Mouse (Mus musculus) liver, embryonic 14.5 days (tissue): ENCODE results near the gene Gm3435. TPM values are rescaled to one million over a fixed set of nuclear protein-coding genes. Genes with fewer than 3 reads are reported as not detected.
"Not testable (repeated sequence)": the region's sequence is repeated elsewhere in the genome, so short reads cannot be mapped to it uniquely, and the experiment has no call there.

Experiments used
- ATAC-seq: fragments of 200-750 bp; cut with Nextera tagmentation; 2 replicates; pipeline ENCODE4 v1.8.0; 2017; ENCODE audit warnings: moderate number of reproducible peaks, mild to moderate bottlenecking, moderate library complexity; ENCODE audit not compliant: insufficient read depth
- DNase-seq, 3 experiments: peaks; one replicate each; pipeline ENCODE4 v3.0.0-alpha.2; 2012 to 2013; ENCODE audit warnings: low read depth in 3 of 3, low spot score in 3 of 3
- H3K27ac ChIP-seq: fragments of 300-500 bp; sonication (generic); 2 replicates; pipeline ENCODE4 v1.5.1; 2014; ENCODE audit warnings: moderate library complexity, mild to moderate bottlenecking, control low read depth, inconsistent platforms
- H3K27me3 ChIP-seq: fragments of 300-500 bp; sonication (generic); 2 replicates; pipeline ENCODE4 v1.6.1; 2014; ENCODE audit warnings: mild to moderate bottlenecking, low read length, moderate library complexity; ENCODE audit not compliant: control insufficient read depth, insufficient read depth
- H3K36me3 ChIP-seq: fragments of 300-500 bp; sonication (generic); replicated peaks from 2 replicates; pipeline ENCODE4 v1.6.1; 2014; ENCODE audit warnings: low read depth; ENCODE audit not compliant: control insufficient read depth, insufficient read depth
- H3K4me1 ChIP-seq, 2 experiments: fragments of 200-500 bp in 1 of 2; fragments of 300-500 bp in 1 of 2; sonication (generic) in 1 of 2; replicated peaks; 2 replicates each; pipeline ENCODE4 v1.6.1; 2012 to 2014; ENCODE audit warnings: antibody characterized with exemption in 1 of 2, inconsistent platforms in 1 of 2, low read length in 1 of 2; ENCODE audit not compliant: control insufficient read depth in 2 of 2, insufficient read depth in 2 of 2
- H3K4me2 ChIP-seq: fragments of 300-500 bp; sonication (generic); 2 replicates; pipeline ENCODE4 v1.6.1; 2014; ENCODE audit warnings: low read depth, mild to moderate bottlenecking, control low read depth, moderate library complexity
- H3K4me3 ChIP-seq, 2 experiments: fragments of 200-500 bp in 1 of 2; fragments of 300-500 bp in 1 of 2; sonication (generic) in 1 of 2; 2 replicates each; pipeline ENCODE4 v1.5.1; 2012 to 2014; ENCODE audit warnings: low read depth in 2 of 2, low read length in 2 of 2, mild to moderate bottlenecking in 2 of 2, control low read depth in 1 of 2, inconsistent platforms in 1 of 2, moderate library complexity in 1 of 2; ENCODE audit not compliant: insufficient read depth in 1 of 2
- H3K9ac ChIP-seq: fragments of 300-500 bp; sonication (generic); replicated peaks from 2 replicates; pipeline ENCODE4 v1.6.1; 2014; ENCODE audit warnings: mild to moderate bottlenecking, control low read depth, moderate library complexity
- H3K9me3 ChIP-seq: fragments of 300-500 bp; sonication (generic); 2 replicates; pipeline ENCODE4 v1.6.1; 2016; ENCODE audit warnings: low read length, mixed read lengths; ENCODE audit not compliant: control insufficient read depth
- CTCF ChIP-seq: IDR thresholded peaks from 2 replicates; pipeline ENCODE4 v1.5.1; 2016; ENCODE audit warnings: antibody characterized with exemption, low read depth, control low read depth
- EP300 ChIP-seq: IDR thresholded peaks from 2 replicates; pipeline ENCODE4 v1.6.1; 2016; ENCODE audit warnings: antibody characterized with exemption, low read depth
- WGBS: fragments of 180-500 bp; shearing (Covaris S2); extraction: QIAGEN DNeasy Blood & Tissue Kit; methylation state at CpG from one replicate; pipeline ENCODE4 v1.1.7; 2014; ENCODE audit not compliant: insufficient replicate concordance; 5-methylcytosine and 5-hydroxymethylcytosine counted together
- polyA plus RNA-seq, 2 experiments: library from polyadenylated mRNA; depleted of rRNA in 1 of 2; stranded (reverse) in 1 of 2; unstranded in 1 of 2; fragments of >200 nt; fragmentation: Nextera tagmentation in 1 of 2; extraction: Ambion mirVana in 1 of 2; gene quantifications; 2 replicates each; pipeline versions ENCODE4 v1.2.1 to v1.2.3; 2012 to 2014

Gm3435 gene
- polyA plus RNA-seq (2012; rRNA removed): 1.0 and 2.7 TPM in 2 replicates
- polyA plus RNA-seq (2014; fragmentation: Nextera tagmentation; extraction: Ambion mirVana): 2.6 and 3.1 TPM in 2 replicates

- not testable (repeated sequence) for H3K9me3 ChIP-seq, H3K4me1 ChIP-seq, H3K4me3 ChIP-seq, DNase-seq, H3K27ac ChIP-seq, H3K36me3 ChIP-seq, H3K27me3 ChIP-seq, H3K9ac ChIP-seq, H3K4me2 ChIP-seq
- peak; percentile 96 for ATAC-seq
- WGBS: no CpG with 5 or more reads among the region's 60 CpGs
Measured at GRCm38 (mm10) chr17:15009706-15010413, at the start of gene Gm3435. Gm3435 (plus strand) TSS chr17:15010176.

- 2% methylated on average over 17 of the region's 23 CpGs for WGBS
- DNase-seq (no peak), ATAC-seq (peak; percentile 25)
- H3K4me3 ChIP-seq: peak overlapping the region; percentile 71 to 80
- no peaks in the 10 kb centered on the region for H3K27me3 ChIP-seq
- peak overlapping the region; percentile 71 for H3K27ac ChIP-seq
- no peaks in the 10 kb centered on the region for H3K9me3 ChIP-seq
- H3K9ac ChIP-seq: peak overlapping the region; percentile 98
- TF ChIP-seq CTCF (no peak), EP300 (no peak)
- peaks cover 23% of the 10 kb centered on the region for H3K36me3 ChIP-seq
- H3K4me1 ChIP-seq: peaks cover 10 to 11% of the 10 kb centered on the region in 2 experiments
- H3K4me2 ChIP-seq: peak overlapping the region; percentile 80
Measured at GRCm38 (mm10) chr17:14960520-14960919, 49.5 kb upstream of the Gm3435 start.

- not testable (repeated sequence) for DNase-seq
Measured at GRCm38 (mm10) chr17:14960951-14961556, 48.9 kb upstream of the Gm3435 start, which contains the start of gene Phf10. Phf10 (minus strand) TSS chr17:14961273.

GRCm38 (mm10) chr17:14961557-14962154 lies 48.3 kb upstream of the Gm3435 start:
- H3K27ac ChIP-seq, H3K9me3 ChIP-seq, DNase-seq, H3K27me3 ChIP-seq, H3K4me3 ChIP-seq, H3K4me2 ChIP-seq, H3K9ac ChIP-seq: not testable (repeated sequence)
- WGBS: no CpG with 5 or more reads among the region's 44 CpGs
- peak; percentile 64 for ATAC-seq
- Histone ChIP-seq H3K36me3 (peaks cover 17% of the 10 kb centered on the region), H3K4me1 (peaks cover 10 to 11% of the 10 kb centered on the region in 2 experiments)

More at GRCm38 (mm10) chr17:14960951-14961556, 48.9 kb upstream of the Gm3435 start, which contains the start of gene Phf10:
- H3K4me2 ChIP-seq: peak within 1 kb of the TSS; percentile 80
- H3K9ac ChIP-seq: peak within 1 kb of the TSS; percentile 98
- H3K27me3 ChIP-seq, H3K9me3 ChIP-seq: not testable (repeated sequence)
- peak within 1 kb of the TSS; percentile 73 for H3K27ac ChIP-seq
- 0% methylated on average over 35 of the region's 100 CpGs for WGBS
- ATAC-seq: peak; percentile 74
- peaks cover 10 to 11% of the 10 kb centered on the region in 2 experiments for H3K4me1 ChIP-seq
- peak within 1 kb of the TSS; percentile 71 to 80 for H3K4me3 ChIP-seq
- H3K36me3 ChIP-seq: peaks cover 23% of the 10 kb centered on the region

GRCm38 (mm10) chr17:14968373-14968913 lies 41.5 kb upstream of the Gm3435 start:
- H3K4me1 ChIP-seq, H3K27ac ChIP-seq, H3K9ac ChIP-seq, H3K4me2 ChIP-seq, H3K9me3 ChIP-seq, H3K4me3 ChIP-seq, DNase-seq, H3K27me3 ChIP-seq, H3K36me3 ChIP-seq: not testable (repeated sequence)
- no CpG with 5 or more reads among the region's 6 CpGs for WGBS
- peak; percentile 83 for ATAC-seq

- H3K4me1 ChIP-seq, H3K27ac ChIP-seq, H3K36me3 ChIP-seq, H3K27me3 ChIP-seq, H3K9me3 ChIP-seq, DNase-seq, H3K9ac ChIP-seq: not testable (repeated sequence)
- 0% methylated on average over 4 of the region's 7 CpGs for WGBS
- Histone ChIP-seq H3K4me2 (peak overlapping the region; percentile 41; the same call in 1 of the 2 replicates), H3K4me3 (0 out of 4 replicates have a peak overlapping the region, but pooled peaks of 1 of the 2 experiments have one; percentile 21)
- ATAC-seq: peak; percentile 25; the same call in 1 of the 2 replicates
Measured at GRCm38 (mm10) chr17:14977718-14978361, 32.1 kb upstream of the Gm3435 start.
